Mouse (Mus musculus) cortical plate, adult 2 months (tissue): ENCODE data around the gene Ifitm7.

Experiments used
- CTCF ChIP-seq: fragments of 200-500 bp; IDR thresholded peaks from 2 replicates; pipeline ENCODE4 v1.5.1; 2011; ENCODE audit warnings: mild to moderate bottlenecking, control low read depth, low read length; ENCODE audit not compliant: insufficient read depth; ENCODE audit errors: extremely low read depth
- POLR2A ChIP-seq: fragments of 200-500 bp; IDR thresholded peaks from 2 replicates; pipeline ENCODE4 v1.6.1; 2011; ENCODE audit warnings: mild to moderate bottlenecking, low read length, control low read depth; ENCODE audit not compliant: insufficient read depth; ENCODE audit errors: extremely low read depth

GRCm38 (mm10) chr16:14005266-14005665 is 18.6 kb upstream of the Ifitm7 start:
- TF ChIP-seq POLR2A (no peak), CTCF (no peak)
